Mouse (Mus musculus): ENCODE data around the gene Rbbp6. TPM values are rescaled to one million over a fixed set of nuclear protein-coding genes. Genes with fewer than 3 reads are reported as not detected.

The Rbbp6 gene
- total RNA-seq, 4 experiments from 2014 or later, result 19.9 to 30.5 (median 22.2) TPM

DNA sequence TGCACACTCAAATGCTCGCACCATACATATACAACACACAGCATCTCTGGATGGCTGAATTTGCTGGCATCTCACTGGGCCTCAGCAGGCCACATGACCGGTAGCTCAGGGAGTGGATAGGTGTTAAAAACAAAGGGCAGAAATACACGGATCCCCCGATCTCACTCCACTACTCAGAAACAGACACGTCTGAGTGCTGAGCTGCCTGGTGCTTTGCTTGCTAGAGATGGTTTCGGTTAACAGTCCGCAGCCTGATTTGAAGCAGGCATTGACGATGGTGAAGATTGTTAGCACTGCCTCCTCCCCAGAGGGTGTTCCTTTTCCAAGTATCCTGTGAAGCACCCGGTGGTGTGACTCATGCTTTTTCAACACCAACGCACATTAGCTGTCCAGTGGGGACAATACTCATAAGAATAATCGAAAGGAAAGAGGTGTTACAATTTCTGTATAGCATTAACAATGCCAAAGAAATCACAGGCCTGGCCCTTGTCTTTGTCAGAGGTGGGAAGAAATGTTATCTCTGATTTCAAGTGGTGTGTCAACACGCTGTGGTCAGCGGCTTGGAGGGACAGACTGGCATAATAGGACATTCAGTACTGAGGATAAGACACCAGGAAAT lies 81.1 kb downstream of the Rbbp6 start:
- no peak for DNase-seq (ENCODE audit: low spot score in 2 of 2)

Other genes starting within 250 kb of the Rbbp6 start
- 10 to 100 TPM; 20.4 to 26.6 (median 22.1) TPM for gene Tnrc6a, start 158.2 kb downstream of the Rbbp6 start, total RNA-seq (2022)
- gene Slc5a11, start 249.1 kb downstream of the Rbbp6 start, total RNA-seq (2022), result not detected

Data from gastrocnemius, adult 8-10 months (tissue).